Mouse (Mus musculus): Measurements from ENCODE around the gene Isyna1.

DNA sequence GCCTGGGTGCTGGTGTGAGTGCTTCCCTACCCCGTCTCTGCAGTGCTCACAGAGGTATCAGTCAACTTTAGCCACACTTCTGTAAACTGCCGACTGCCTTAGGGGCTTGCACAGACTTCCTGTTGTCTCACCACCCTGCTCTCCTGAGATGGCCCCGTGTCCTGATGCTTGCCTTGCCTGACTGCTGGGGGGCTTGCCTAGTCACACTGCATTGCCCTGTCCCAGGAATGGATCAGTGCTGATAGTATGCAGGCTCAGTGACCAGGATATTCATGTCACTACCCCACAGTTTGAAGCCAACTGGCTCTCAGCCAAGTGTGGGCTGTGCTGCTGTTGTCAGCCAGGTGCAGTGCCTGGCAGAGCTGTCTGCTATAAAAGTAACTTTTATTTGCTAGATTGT, 28.6 kb upstream of the Isyna1 start:
- TF ChIP-seq ZC3H11A (IDR thresholded peaks at IDR 0.05; ENCODE audit: borderline replicate concordance, low read depth, low read length) (no peak), CHD2 (IDR thresholded peaks at IDR 0.05; ENCODE audit: low read depth, low read length) (no peak)
